Mouse (Mus musculus) megakaryocyte, embryonic 14.5 days (primary cell): ENCODE measurements around the gene Runx3.

Experiments
- FLI1 ChIP-seq: IDR thresholded peaks from 2 replicates; pipeline ENCODE4 v1.6.1; 2012; ENCODE audit warnings: low read length, inconsistent platforms, mixed read lengths
- GATA1 ChIP-seq: IDR thresholded peaks from 3 replicates; pipeline ENCODE4 v1.6.1; 2012; ENCODE audit warnings: mixed read lengths, low read length, inconsistent platforms, borderline replicate concordance

DNA sequence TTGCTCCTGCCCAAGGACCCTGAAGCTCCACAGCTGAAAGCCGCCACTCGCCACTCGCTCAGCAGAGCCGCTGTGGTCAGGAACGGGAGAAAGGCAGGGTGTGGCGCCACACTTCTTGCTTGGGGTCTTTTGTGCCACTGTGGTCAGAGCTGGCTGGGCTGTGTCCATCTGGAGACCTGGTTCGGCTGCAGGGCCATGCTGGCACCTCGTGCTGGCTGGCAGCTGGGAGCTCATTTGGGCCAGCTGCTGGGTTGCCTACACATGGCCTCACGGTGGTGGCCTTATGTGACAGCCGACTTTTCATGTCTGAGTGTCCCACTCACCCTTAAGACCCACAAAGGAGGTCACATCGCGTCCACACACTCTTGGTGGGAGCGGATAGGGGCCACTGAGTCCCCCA lies 29.8 kb upstream of the Runx3 start:
- TF ChIP-seq GATA1, result no peak
- no peak for TF ChIP-seq FLI1
